Mouse (Mus musculus) T-helper 1 cell (primary cell): ENCODE measurements around the gene Twf1.

Experiments used
- in situ Hi-C: fragments of 300-600 bp; cut with MboI, MseI; formaldehyde crosslinking; loops from one replicate; pipeline ENCODE4 v1.15.1; 2025; ENCODE audit warnings: high pct_unique_total_duplicates

Gene Twf1

DNA sequence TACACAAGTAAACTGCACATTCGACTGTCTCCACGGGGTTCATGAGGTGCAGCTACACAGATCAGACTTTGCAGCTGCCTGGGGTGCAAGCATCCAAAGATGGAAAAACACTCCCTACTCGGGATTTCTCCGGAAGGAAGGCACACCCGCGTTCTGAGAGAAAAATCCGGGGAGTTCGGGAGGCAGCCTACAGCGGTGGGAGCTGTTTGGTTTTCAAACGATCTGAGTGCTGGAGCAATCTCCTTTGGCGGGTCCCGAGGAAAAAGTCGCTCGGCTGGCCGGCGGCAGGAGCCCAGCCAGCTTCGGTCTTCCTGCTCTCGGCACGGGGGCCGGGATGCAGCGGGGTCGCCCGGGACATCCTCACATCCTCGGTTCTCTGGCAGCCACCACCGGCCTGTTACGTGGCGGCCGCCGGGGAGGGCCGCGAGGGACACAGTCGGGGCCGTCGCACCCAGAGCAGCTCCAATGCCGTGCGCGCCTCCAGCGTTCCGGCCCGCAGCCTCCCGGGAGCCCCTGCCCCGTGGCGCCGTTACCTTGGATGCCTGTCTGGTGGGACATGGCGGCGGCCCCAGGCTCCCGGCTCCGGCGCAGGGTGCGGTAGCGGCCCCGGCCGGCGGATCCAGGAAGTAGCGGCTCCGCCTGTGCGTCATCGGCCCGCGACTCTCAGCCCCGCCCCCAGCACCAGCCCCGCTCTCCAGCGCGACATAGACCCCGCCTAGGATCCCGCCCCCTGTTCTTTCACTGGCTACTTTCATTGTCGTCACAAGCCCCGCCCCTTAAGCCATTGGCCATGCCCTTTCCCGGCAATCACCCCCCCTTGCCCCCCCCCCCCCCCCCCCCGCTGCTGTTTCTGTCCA lies at the start of gene Twf1:
Gene Twf1 (minus strand): TSS at position 671 of the 857 bp plus-strand sequence.
- in situ Hi-C loops: no loop called here

DNA sequence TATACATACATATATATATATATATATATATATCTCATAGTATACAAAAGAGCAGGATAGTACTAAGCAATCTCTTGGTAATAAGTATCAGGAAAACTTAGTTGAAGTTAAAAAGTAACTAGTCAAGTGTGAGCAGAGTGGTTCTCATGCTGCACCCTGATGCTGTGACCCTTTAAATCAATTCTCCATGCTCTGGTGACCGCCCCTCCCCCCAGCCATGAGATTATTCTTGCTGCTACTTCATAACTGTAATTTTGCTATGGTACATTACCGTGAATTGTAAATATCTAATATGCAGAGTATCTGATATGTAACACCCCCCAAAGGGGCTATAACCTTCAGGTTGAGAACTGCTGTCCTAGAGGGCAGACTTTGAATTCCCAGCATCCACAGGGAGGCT lies 49.4 kb upstream of the Twf1 start:
- in situ Hi-C loops: no loop called here

DNA sequence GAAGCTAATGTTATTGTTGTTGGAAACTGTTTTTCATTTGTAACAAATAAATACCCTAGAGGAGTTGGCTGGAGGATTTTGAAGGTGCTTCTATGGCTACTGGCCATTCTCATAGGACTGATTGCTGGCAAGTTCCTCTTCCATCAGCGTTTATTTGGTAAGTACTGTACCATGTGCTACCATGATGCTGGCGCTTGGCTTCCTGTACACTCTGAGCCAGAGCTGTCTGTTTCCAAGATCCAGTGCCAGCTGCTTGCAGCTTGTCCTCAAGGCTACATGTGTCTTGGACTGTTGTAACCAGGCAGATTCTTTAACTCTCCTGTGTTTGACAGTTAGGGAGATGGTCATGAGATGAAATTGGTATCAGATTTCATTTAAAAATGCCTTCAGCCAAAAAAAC lies 48.5 kb upstream of the Twf1 start:
- in situ Hi-C loops: no loop called here

DNA sequence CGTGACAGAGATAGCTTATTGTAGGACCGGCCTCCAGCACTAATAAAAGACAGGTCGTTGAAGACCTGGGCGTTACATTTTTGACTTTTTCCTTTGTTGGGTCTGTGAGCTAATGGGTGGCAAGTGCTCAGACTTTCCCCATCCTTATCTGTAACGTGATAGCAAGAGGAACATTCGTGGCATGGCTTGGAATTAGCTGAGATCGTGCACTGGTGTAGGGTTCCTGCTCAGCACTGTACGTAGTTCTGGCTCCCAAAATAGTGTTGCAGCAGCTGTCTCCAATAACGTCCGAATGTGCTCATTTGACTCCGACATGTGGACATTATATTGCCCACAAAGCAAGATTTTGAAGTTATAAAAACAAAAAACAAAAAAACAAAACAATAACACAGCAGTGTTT lies 44.8 kb upstream of the Twf1 start:
- in situ Hi-C loops: no loop called here

DNA sequence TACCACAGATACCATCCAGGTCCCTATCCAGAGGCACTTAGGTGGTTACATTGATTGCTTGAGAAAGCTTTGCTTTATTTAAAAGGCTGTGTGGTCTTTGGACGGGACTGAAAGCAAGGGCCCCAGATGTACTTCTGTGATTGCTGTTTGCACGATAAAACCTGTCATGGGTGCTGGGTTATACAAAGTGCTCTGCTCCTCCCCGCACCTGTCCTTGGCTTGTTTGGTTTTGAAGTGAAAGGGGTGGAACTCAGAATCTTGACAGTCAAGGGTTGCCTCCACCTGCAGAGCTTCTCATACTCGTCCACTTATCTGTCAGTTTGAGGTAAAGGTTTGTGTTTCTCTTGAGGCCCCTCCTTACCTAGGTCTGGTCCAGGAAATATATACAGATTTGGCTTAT lies 40.9 kb upstream of the Twf1 start:
- in situ Hi-C loops: no loop called here

DNA sequence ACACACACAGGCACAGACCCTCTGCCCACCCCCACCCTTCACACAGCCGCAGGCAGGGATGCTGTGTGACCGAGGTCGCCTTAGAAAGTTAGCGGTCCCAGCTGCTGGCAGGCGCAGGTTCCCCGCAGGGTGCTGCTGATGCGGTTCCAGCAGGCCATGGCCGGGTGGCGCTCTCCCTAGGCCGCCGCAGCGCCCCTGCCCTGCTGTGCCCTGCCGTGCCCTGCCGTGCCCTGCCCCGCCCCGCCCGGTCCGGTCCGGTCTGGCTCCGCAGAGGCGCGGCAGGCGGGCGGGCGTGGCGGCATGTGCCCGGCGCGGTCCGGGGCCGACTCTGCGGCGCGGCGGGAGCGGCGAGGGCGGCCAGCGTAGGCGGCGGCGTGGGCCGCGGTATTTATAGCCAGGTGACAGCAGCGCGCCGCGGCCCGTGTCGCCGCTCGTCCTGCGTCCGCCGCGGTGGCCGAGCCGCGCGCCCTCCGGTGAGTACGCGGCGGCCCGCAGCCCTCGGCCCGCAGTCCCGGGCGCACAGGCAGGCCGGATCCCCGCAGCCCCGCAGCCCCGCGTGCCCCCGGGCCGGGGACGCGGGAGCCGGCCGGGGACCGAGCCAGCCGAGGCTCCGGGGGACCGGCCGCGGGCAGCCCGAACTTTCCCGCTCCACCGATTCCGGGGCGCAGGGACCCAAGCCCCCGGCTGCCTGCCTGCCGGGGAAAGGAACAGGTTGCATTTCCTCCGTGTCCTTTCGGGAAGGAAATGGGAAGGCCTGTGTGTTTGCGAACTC lies 39.3 kb upstream of the Twf1 start, which contains the start of gene Tmem117:
Gene Tmem117 (plus strand): TSS at position 403 of the 772 bp plus-strand sequence.
- in situ Hi-C loops: no loop called here

DNA sequence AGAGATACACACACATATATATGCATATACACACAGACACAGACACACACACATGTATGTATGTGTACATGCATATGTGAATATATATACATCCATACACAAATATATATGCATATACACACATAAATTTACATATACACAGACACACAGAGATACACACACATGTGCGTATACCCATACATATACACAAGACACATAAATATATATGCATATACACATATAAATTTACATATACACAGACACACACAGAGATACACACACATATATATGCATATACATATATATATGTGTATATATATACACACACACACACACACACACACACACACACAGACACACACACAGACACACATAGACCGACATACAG lies 38.8 kb upstream of the Twf1 start:
- in situ Hi-C loops: no loop called here

DNA sequence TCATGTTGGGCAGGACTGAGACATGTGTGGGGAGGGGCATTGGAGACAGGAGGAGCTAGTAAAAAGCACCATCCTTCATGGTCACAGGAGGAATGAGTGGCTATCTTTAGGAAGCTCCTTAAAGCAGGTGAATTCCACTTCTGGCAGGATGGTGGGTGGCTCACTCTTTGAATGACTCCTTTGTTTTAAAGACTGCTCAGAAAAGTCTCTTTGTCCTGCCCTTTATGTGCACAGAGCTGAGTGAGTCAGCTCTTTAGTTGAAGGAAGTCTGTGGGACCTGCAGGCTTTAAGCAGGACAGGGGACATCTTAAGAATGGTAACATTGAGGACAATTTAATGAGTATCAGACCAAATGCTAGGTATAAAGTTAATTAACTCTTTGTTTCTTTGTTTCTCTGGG lies 31.2 kb upstream of the Twf1 start:
- in situ Hi-C loops: no loop called here

DNA sequence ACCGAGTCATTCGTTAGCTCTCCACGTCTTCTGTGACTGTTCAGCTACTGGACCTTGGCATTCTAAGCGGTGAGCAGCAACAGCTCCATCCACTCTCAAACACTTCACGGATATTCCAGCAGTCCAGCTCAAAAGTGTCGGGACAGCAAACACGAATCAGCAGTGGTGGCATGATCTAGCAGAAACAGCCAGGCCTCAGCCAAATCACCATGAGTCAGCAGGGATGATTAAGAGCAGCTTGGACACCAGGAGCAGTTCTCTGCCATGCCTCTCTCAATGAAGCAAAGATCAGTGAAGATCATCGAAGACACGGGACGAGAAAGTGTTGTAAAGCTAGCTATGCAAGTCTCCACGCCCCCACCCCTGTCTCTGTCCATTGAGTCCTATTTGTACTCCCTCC lies 26.3 kb upstream of the Twf1 start:
- in situ Hi-C loops: no loop called here

DNA sequence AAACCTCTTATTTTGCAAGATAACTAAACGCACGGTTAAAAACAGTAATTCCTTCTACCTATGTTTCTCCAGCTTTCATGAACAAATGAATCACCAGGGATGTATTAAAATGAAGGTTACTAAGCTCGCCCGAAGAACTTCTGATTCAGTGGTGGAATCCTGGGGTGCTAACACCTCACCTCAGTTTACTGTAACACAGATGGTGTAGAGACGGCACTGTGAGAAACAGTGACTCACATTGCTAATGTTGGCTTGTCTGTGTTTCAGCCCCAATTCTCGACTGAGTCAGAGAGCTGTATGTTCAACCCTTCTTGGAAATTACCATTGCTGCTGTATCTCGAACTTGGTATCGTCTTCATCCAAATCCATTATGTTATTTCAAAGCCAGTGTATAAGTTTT lies 18.1 kb upstream of the Twf1 start:
- in situ Hi-C loops: no loop called here

DNA sequence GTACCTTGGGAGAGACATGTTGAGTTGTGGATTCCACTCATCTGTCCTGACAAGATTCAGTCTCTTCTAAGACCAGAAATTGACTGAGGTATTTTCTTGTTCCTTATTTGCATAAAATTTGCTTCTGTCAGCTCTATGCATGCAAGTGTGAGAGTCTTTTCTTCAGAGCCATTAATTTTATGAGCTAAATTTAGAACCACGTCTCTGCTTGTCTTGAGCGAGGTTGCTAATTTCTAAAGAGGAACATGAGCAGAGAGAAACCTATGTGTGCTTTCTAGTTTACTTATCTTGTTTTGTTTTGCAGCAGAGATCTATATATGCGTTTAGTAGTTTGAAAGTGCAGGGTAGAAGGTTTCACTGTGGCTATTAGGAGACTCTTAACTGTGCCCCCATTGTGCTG lies 12.8 kb upstream of the Twf1 start:
- in situ Hi-C loops: no loop called here

DNA sequence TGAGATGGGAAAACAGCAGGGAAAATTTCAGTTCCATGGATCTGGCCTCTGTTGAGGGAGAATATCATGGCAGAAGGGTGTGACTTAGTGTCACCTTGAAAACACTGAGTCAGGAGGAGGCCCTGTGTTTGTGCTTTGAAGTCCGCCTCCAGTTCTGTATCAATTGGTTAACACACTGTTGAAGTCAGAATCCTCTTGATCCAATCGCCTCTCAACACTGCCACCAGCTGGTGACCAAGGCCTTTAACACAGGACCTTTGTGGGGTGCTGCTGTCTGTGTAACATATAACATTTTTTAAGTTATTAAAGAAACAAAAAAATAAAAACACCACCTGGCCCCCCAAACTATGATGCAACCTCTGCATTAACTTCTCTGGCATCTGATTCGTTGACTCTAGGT lies 11.7 kb upstream of the Twf1 start:
- in situ Hi-C loops: no loop called here

DNA sequence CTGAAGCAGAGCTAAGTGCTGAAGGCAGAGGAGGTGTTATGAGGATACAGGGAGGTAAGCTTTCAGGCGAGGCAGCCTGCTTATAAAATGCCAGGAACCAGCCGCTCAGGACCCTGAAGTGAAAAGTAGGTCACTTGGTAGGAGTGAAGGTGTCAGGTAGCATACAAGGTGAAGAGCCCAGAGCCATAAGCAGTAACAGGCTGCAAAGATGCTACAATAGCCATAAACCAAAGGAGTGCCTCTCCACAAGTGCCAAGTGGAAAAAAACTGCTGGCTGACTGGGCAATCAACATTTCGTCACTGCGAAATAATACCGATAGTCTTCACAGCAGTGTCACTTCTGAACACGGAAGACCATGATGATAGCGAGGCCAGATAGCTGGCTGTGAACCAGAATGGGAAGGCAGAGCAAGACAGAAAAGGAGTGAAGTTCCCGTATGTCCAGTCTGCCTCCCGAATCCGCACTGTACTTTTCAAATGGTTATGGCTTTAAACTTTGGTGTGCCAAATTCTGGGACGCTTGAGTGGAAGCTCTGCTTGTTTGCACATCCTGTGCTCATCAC lies 10.5 kb upstream of the Twf1 start:
- in situ Hi-C loops: no loop called here

DNA sequence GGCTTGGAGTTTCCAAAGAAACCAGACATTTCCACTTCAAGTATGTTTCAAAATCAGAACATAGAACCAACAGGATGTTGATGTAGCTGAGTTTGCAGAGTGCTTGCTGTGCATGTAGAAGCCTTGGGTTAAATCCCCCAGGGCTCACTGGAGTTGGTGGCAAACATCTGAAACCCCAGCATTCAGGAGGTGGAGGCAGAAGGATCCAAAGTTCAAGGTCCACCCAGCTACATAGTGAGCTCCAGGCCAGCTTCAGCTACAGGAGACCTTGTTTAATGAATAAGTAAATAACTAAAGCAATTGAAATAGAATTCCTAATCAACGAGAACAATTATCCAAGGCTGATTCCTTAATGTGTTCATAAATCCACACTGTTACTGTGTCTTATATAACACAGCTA lies 3.9 kb upstream of the Twf1 start:
- in situ Hi-C loops: no loop called here

DNA sequence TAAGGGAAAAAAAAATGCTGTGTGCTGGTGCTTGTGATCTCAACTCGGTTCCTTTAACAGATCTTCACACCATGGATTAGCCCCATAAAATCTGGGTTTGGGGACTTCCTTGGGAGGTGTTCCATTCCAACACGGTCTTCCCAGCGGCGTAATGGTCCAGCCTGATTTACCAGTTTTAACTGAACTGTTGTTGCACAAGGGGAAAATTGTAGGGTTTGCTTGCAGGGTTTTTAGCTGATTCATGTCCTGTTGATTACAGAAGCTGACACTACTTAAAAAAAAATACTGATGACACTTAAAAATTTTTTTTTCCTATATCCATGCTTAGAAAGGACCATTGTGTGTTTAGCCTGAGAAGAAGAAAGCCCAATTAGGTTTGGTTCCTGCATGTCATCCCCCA lies 1.7 kb upstream of the Twf1 start:
- in situ Hi-C loops: no loop called here

DNA sequence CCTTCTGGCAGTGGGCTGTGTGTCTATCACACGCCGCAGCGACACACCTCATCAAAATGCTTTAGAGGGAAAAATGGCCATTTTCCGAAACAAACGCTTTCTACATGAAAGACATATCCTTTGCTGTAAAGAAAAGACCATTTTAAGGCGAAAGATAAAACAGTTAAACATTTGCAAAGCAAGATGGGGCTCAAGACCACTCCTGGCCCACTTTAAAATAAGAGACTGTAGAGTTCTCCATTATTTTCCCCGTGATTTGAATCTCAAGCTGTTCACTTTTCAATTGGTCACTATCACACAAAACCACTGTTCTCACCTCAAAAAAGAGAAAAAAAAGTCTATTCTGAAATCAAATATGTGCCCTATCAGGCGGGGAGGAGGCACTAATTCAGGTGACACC lies 394 bp upstream of the Twf1 start:
- in situ Hi-C loops: no loop called here

DNA sequence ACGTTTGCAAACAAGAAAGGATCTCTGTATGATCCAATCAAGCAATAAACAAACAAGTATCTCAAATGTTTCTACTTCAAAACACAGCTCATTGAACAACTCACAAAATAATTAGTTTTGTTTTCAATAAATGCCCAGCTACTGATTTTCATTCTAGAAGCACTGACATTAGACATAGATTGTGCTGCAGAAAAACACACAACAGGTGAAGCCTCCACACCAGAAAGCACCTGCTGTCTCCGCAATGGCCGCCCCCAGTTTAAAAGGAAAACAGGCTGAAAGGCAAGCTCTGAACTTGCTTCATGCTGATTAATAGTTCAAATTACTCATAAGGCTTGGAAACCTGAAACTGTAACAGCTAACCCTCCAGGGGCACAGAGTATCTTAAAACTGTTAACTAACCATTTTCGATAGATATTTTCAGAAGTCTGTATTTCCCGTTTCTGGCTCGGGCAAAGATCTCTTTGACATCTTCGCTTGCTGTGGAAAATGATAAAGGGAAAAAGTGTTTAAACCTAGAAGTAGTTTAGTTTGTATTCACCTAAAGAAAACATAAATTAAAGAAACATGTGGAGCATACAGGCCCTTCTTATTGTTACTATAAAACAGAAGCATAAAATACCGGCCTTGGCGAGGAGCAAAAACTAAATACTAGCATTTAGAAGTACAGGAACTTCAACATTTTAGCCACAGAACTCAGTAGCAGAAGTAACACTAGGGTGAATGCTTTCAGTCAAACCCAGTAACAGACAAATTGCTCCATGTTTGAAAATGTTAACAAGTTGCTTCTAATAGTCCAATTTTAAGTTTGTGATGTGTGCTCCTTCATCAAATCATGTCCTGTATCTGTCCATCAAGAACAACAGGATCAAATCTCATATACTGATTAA lies 1.6 kb downstream of the Twf1 start:
- in situ Hi-C loops: no loop called here

DNA sequence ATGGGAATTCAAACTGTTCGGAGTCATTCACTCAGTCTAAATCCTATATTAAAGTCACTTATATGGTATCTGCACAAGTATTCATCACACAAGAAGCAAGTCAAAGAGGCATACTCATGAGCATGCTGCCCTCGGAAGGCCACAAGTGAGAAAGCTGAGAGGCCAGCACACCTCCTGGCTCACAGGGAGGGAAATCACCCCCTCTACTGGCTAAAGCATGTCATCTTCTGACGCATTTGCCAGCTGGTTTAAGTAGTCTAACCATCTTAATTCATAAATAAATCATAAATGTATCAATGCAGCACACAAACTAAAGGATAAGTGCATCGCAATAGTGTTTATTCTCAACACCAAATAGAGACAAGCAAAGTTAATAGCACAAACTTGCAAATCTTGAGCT lies 5.0 kb downstream of the Twf1 start:
- in situ Hi-C loops: no loop called here

DNA sequence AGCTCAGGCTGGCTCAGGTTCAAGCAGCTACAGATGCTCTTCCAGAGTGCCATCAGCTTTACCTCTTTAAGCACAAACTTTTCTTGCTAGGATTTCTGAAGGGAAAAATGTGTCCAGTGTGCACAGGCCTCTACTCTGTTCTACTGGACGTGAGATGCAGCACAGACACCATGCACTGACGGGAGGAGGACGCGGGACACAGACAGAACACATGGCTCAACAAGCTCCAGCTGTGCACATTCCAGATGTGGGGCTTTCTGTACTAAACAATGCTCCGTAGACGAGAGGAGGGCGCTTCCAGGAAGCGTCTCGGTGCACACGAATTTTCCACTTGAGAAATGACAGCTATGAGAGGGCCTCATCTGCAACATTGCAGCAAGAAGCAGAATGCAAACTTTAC lies 6.5 kb downstream of the Twf1 start:
- in situ Hi-C loops: no loop called here

DNA sequence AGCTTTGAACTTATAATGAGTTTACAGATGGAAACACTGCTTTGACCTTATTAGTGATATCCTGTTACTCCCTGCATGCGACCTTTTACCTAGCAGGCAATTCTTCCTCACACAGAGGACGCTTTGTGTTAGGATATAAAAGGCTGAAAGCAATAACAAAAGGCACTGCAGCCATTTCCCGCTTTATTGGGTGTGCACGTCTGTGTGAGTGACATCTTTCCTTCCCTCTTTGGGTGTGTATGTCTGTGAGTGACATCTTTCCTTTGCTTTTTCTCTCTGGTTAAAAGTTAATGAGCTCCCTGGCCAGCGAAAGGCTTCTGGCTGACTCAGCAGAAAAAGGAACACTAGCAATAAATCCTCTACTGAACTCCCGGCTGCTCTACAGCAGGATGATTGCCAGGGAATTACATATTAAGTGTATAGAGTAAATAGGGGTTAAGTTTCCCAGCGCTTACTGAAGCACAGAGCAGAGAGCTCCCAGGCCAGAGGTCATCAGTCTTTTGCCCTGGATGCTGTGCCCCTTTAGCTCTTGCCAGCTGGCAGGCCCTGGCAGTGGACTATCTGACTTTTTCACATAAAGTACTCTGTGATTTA lies 7.6 kb downstream of the Twf1 start:
- in situ Hi-C loops: no loop called here

DNA sequence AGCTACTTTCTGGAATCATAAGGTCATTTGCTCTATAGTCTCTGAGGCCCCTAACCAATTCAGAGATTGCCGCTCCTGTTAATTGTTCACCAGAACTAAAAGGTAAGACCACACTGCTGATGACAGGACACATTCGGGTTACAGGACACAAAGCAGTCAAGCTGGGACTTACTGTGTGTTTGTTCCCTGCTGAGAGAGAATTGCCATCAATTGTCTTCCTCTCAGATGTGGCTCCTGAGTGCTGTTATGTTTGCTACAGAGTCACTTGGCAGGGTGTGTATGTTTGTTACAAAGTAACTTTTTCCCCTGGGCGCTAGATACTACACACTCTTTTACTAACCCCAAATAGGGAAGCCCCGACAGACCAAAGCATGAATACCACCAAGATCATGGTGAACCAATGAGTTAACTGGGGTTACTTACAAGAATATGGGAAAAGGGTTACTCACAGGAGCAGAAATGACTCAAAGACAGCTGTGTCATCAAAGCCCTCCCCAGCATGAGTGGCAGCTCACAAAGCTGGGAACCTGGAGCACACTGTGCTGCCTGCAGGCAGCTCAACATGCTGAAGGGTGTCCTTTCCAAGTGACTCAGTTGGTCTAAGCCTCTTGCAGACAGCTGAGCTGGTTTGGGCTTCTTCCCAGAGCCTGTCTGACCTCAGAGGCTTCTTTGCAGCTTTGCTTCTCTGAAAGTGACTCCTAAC lies 15.0 kb downstream of the Twf1 start:
- in situ Hi-C loops: loop anchor here (25.0 kb wide), 1 partner anchor 1713 kb away; the partner anchor contains the start of gene Arid2
